Mouse (Mus musculus): Measurements from ENCODE around the gene Ppp2r5b. TPM values are rescaled to one million over a fixed set of nuclear protein-coding genes. Genes with fewer than 3 reads are reported as not detected.

Gene Ppp2r5b
- total RNA-seq, 2 experiments from 2014 or later = 149 to 158 TPM

GRCm38 (mm10) chr19:6227864-6228263 lies 7.8 kb downstream of the Ppp2r5b start:
- TF ChIP-seq CTCF (IDR thresholded peaks at IDR 0.05) = no peak
- intact Hi-C loops (cut with DNase I) = no loop called here
- Histone ChIP-seq H3K27ac (no peak overlapping the region), H3K4me3 (no peak overlapping the region)
- DNase-seq (ENCODE audit: extremely low spot score in 1 of 2, low spot score in 2 of 2) = no peak

GRCm38 (mm10) chr19:6226763-6227162 lies 8.9 kb downstream of the Ppp2r5b start:
- H3K27ac ChIP-seq = no peak overlapping the region
- no peak overlapping the region for H3K4me3 ChIP-seq
- no peak for DNase-seq (ENCODE audit: extremely low spot score in 1 of 2, low spot score in 2 of 2)
- no peak for TF ChIP-seq CTCF (IDR thresholded peaks at IDR 0.05)
- intact Hi-C loops (cut with DNase I) = no loop called here

- Histone ChIP-seq H3K4me3 (no peak within 1 kb of the TSS), H3K27ac (no peak within 1 kb of the TSS)
- TF ChIP-seq CTCF (IDR thresholded peaks at IDR 0.05) = no peak
- DNase-seq (ENCODE audit: extremely low spot score in 1 of 2, low spot score in 2 of 2) = no peak
- intact Hi-C loops (cut with DNase I) = no loop called here
Observed at GRCm38 (mm10) chr19:6226135-6226534, 9.5 kb downstream of the Ppp2r5b start, which contains the start of gene Gpha2. TSS of gene Gpha2 (plus strand) at chr19:6226380.

GRCm38 (mm10) chr19:6218606-6219005 lies 17.1 kb downstream of the Ppp2r5b start:
- no peak overlapping the region for H3K4me3 ChIP-seq
- H3K27ac ChIP-seq = no peak overlapping the region
- intact Hi-C loops (cut with DNase I) = loop anchor here (5.0 kb wide), 1 partner anchor 56 kb away; no protein-coding TSS in a partner anchor
- DNase-seq (ENCODE audit: extremely low spot score in 1 of 2, low spot score in 2 of 2) = no peak
- TF ChIP-seq CTCF (IDR thresholded peaks at IDR 0.05) = no peak

GRCm38 (mm10) chr19:6216046-6216705 lies 19.5 kb downstream of the Ppp2r5b start:
- intact Hi-C loops (cut with DNase I) = loop anchor here (5.0 kb wide), 1 partner anchor 54 kb away; no protein-coding TSS in a partner anchor
- no peak for DNase-seq (ENCODE audit: extremely low spot score in 1 of 2, low spot score in 2 of 2)
- H3K4me3 ChIP-seq = no peak overlapping the region
- H3K27ac ChIP-seq = no peak overlapping the region
- no peak for TF ChIP-seq CTCF (IDR thresholded peaks at IDR 0.05)

GRCm38 (mm10) chr19:6206716-6207115 lies 29.0 kb downstream of the Ppp2r5b start:
- DNase-seq (ENCODE audit: extremely low spot score in 1 of 2, low spot score in 2 of 2) = no peak
- intact Hi-C loops (cut with DNase I) = no loop called here
- Histone ChIP-seq H3K4me3 (no peak overlapping the region), H3K27ac (no peak overlapping the region)
- no peak for TF ChIP-seq CTCF (IDR thresholded peaks at IDR 0.05)

GRCm38 (mm10) chr19:6204265-6204664 lies 31.4 kb downstream of the Ppp2r5b start:
- no peak overlapping the region for H3K27ac ChIP-seq
- no peak overlapping the region for H3K4me3 ChIP-seq
- DNase-seq (ENCODE audit: extremely low spot score in 1 of 2, low spot score in 2 of 2) = no peak
- TF ChIP-seq CTCF (IDR thresholded peaks at IDR 0.05) = no peak
- intact Hi-C loops (cut with DNase I) = no loop called here

GRCm38 (mm10) chr19:6184131-6184530 lies 51.5 kb downstream of the Ppp2r5b start, which contains the start of gene Majin:
TSS of gene Majin (plus strand) at chr19:6184388.
- Histone ChIP-seq H3K4me3 (no peak within 1 kb of the TSS), H3K27ac (no peak within 1 kb of the TSS)
- intact Hi-C loops (cut with DNase I) = no loop called here
- no peak for DNase-seq (ENCODE audit: extremely low spot score in 1 of 2, low spot score in 2 of 2)
- no peak for TF ChIP-seq CTCF (IDR thresholded peaks at IDR 0.05)

- H3K27ac ChIP-seq = no peak overlapping the region; the same call in 1 of the 2 replicates
- no peak for DNase-seq (ENCODE audit: extremely low spot score in 1 of 2, low spot score in 2 of 2)
- no peak overlapping the region for H3K4me3 ChIP-seq
- intact Hi-C loops (cut with DNase I) = no loop called here
- TF ChIP-seq CTCF (IDR thresholded peaks at IDR 0.05) = no peak
Observed at GRCm38 (mm10) chr19:6182534-6182933, 53.1 kb downstream of the Ppp2r5b start.

GRCm38 (mm10) chr19:6181629-6182028 lies 54.0 kb downstream of the Ppp2r5b start:
- no peak for DNase-seq (ENCODE audit: extremely low spot score in 1 of 2, low spot score in 2 of 2)
- TF ChIP-seq CTCF (IDR thresholded peaks at IDR 0.05) = no peak
- intact Hi-C loops (cut with DNase I) = no loop called here
- no peak overlapping the region for H3K27ac ChIP-seq
- no peak overlapping the region for H3K4me3 ChIP-seq

GRCm38 (mm10) chr19:6178775-6179174 lies 56.9 kb downstream of the Ppp2r5b start:
- no peak for TF ChIP-seq CTCF (IDR thresholded peaks at IDR 0.05)
- no peak for DNase-seq (ENCODE audit: extremely low spot score in 1 of 2, low spot score in 2 of 2)
- no peak overlapping the region for H3K27ac ChIP-seq
- H3K4me3 ChIP-seq = no peak overlapping the region
- intact Hi-C loops (cut with DNase I) = no loop called here

Small RNA genes lying within 50 kb of the gene (microRNA-seq; reads per million reads assigned to microRNA genes)
- gene Mir192 (9.0 to 10.5 reads per million in 2 experiments), gene Mir194-2 (10.2 to 12.9 reads per million in 2 experiments)

Other genes with a start within 250 kb of the Ppp2r5b start
- not detected for gene Slc22a20, start 249.7 kb downstream of the Ppp2r5b start, total RNA-seq (2021)
- 10 to 100 TPM; 20.8 to 23.1 TPM for gene Capn1, start 220.0 kb downstream of the Ppp2r5b start, total RNA-seq (2021)
- 10 to 100 TPM; 45.7 to 45.8 TPM for gene Syvn1, start 189.3 kb downstream of the Ppp2r5b start, total RNA-seq (2021)
- 10 to 100 TPM; 40.9 to 41.3 TPM for gene Mrpl49, start 178.1 kb downstream of the Ppp2r5b start, total RNA-seq (2021)
- gene Fau, start 178.0 kb downstream of the Ppp2r5b start, total RNA-seq (2021) = 100 to 1,000 TPM; 663 to 678 TPM
- gene Znhit2, start 174.7 kb downstream of the Ppp2r5b start, total RNA-seq (2021) = 10 to 100 TPM; 33.9 to 39.1 TPM
- 10 to 100 TPM; 26.9 to 30.4 TPM for gene Tm7sf2, start 167.5 kb downstream of the Ppp2r5b start, total RNA-seq (2021)
- gene Vps51, start 158.6 kb downstream of the Ppp2r5b start, total RNA-seq (2021) = 100 to 1,000 TPM in 1 of 2 experiments, 10 to 100 TPM in 1; 85.3 to 101 TPM
- gene Tmem262, start 155.8 kb downstream of the Ppp2r5b start, total RNA-seq (2021) = not detected
- gene Gm28374, start 153.6 kb downstream of the Ppp2r5b start, total RNA-seq (2021) = under 1 TPM in 1 of 2 experiments, not detected in 1; 0.54 TPM
- gene Zfpl1, start 150.9 kb downstream of the Ppp2r5b start, total RNA-seq (2021) = 10 to 100 TPM; 41.8 to 45.8 TPM
- not detected for gene Cdca5, start 150.9 kb downstream of the Ppp2r5b start, total RNA-seq (2021)
- not detected for gene AC131692.1, start 141.5 kb downstream of the Ppp2r5b start, total RNA-seq (2021)
- gene Naaladl1, start 130.1 kb downstream of the Ppp2r5b start, total RNA-seq (2021) = not detected
- 10 to 100 TPM; 19.3 to 22.4 TPM for gene Sac3d1, start 117.2 kb downstream of the Ppp2r5b start, total RNA-seq (2021)
- 10 to 100 TPM; 41.9 to 43.1 TPM for gene Snx15, start 107.6 kb downstream of the Ppp2r5b start, total RNA-seq (2021)
- under 1 TPM; 0.26 to 0.84 TPM for gene Batf2, start 94.9 kb downstream of the Ppp2r5b start, total RNA-seq (2021)
- 10 to 100 TPM; 74.2 to 82.3 TPM for gene Arl2, start 94.3 kb downstream of the Ppp2r5b start, total RNA-seq (2021)
- gene Majin, start 51.5 kb downstream of the Ppp2r5b start, total RNA-seq (2021) = not detected
- not detected for gene Gpha2, start 9.5 kb downstream of the Ppp2r5b start, total RNA-seq (2021)
- gene Atg2a, start 5.8 kb upstream of the Ppp2r5b start, total RNA-seq (2021) = 10 to 100 TPM; 37.4 to 40.1 TPM
- 10 to 100 TPM; 36.4 to 43.5 TPM for gene Ehd1, start 40.9 kb upstream of the Ppp2r5b start, total RNA-seq (2021)
- 1 to 10 TPM; 3.4 to 4.1 TPM for gene Cdc42bpg, start 70.6 kb upstream of the Ppp2r5b start, total RNA-seq (2021)
- gene Men1, start 99.1 kb upstream of the Ppp2r5b start, total RNA-seq (2021) = 10 to 100 TPM; 64.7 to 72.5 TPM
- 100 to 1,000 TPM in 1 of 2 experiments, 10 to 100 TPM in 1; 94.9 to 108 TPM for gene Map4k2, start 105.3 kb upstream of the Ppp2r5b start, total RNA-seq (2021)
- gene Sf1, start 127.8 kb upstream of the Ppp2r5b start, total RNA-seq (2021) = 100 to 1,000 TPM; 208 to 212 TPM
- gene Pygm, start 148.5 kb upstream of the Ppp2r5b start, total RNA-seq (2021) = 10 to 100 TPM; 28.4 to 32.7 TPM
- gene Rasgrp2, start 163.5 kb upstream of the Ppp2r5b start, total RNA-seq (2021) = 10 to 100 TPM; 61.1 to 72.2 TPM
- gene Nrxn2, start 182.9 kb upstream of the Ppp2r5b start, total RNA-seq (2021) = 100 to 1,000 TPM; 618 to 620 TPM

All from left cerebral cortex, adult 2 months (tissue).